Mouse (Mus musculus) left cerebral cortex, postnatal 10 days (tissue): ENCODE results near the gene Pkm. TPM values are rescaled to one million over a fixed set of nuclear protein-coding genes. Genes with fewer than 3 reads are reported as not detected.

Experiments used
- DNase-seq, 2 experiments: peaks; one replicate each; pipeline ENCODE4 v3.0.0; 2021 to 2022; ENCODE audit warnings: low spot score in 2 of 2, mixed read lengths in 1 of 2; ENCODE audit errors: extremely low spot score in 1 of 2
- intact Hi-C: fragments of 180-260 bp; cut with DNase I; formaldehyde crosslinking; loops from one replicate; pipeline ENCODE4 v1.15.1; 2025
- total RNA-seq, 2 experiments: library from RNA; stranded (reverse); gene quantifications; 2 replicates each; pipeline ENCODE4 v1.2.3; 2021

Gene Pkm
- 100 to 1,000 TPM; 687 to 749 TPM for total RNA-seq

DNA sequence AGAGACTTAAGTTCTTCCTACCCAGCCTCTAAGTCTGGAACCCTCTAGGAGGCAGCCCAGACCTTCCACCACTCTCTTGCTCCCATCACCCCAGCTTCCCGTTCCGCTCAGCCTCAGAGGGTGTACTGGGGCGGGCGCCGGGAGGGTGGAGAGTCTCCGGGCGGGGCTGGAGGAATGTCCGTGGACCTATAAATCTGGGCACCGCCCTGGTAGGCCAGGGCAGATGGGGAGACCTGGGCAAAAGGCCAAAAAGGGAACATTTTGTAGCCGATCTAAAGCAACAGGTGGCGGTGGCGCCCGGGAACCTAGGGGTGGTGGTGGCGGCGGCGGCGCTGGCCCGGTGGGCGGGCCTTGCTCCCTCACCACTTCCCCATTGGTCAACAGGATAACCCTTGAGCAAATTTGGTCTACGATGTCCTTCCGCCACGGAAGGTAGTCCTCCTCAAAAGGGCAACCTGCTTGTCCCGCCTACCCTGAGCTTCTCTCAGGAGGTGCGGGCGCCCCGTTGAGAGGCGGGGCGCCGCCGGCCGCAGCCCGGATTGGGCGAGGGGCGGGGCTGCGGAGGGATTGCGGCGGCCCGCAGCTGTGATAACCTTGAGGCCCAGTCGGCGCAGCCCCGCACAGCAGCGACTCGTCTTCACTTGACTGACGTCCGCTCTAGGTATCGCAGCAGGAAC lies at the start of gene Pkm:
TSS of gene Pkm (plus strand) at position 411 of the 677 bp plus-strand sequence.
- DNase-seq: peak; percentile 96 to 97
- intact Hi-C loops: no loop called here

- intact Hi-C loops: no loop called here
- DNase-seq: no peak
Measured at GRCm38 (mm10) chr9:59610950-59611349, 45.2 kb upstream of the Pkm start.

DNA sequence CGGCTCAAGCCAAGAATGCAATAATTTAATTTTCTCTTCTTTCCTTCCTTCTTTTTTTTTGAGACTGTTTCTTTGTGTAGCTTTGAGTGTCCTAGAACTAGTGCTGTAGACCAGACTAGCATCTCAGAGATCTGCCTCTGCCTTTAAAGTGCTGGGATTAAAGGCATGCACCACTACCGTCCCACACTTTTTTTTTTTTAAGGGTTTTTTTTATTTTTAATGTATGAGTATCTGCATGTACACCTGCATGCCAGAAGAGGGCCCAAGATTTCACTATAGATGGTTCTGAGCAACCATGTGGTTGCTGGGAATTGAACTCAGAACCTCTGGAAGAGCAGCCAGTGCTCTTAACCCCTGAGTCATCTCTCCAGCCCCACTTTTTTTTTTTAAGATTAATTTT lies 40.4 kb upstream of the Pkm start:
- intact Hi-C loops: loop anchor here (5.0 kb wide), 1 partner anchor 37 kb away; no protein-coding TSS in a partner anchor
- DNase-seq: no peak

DNA sequence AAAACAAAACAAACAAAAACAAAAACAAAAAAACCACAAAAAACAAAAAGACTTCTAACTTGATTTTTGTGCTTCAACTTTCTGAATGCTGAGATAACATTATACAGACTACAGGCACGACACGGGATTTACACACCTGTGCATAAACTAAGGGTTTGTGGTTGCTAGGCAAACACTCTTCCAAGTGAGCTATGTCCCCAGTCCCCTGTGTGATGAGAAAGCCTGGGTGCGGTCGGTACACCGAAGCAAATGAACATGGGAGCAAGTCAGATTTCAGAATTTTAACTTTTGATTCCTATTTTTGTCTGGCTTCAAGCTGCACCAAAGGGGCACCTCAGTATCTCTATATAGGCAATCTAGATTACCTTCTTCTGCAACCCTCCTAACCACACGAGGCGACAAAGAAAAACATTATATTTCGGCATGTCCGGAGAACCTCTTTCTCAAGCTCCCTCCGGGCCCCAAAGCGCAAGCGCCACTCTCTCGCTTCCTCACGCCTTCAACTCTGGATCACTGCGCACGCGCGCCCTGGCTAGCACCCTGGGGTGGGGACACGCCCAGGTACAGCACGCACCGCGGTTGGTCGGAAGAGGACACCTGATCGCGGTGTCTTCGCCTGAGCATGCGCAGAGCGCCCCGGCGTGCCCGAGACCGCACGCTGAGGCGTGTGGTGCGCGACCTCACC lies 39.4 kb upstream of the Pkm start, which contains the start of gene Parp6:
TSS of gene Parp6 (plus strand) at position 663 of the 685 bp plus-strand sequence.
- intact Hi-C loops: loop anchor here (5.0 kb wide), 1 partner anchor 36 kb away; no protein-coding TSS in a partner anchor
- DNase-seq: peak; percentile 99 to 100

DNA sequence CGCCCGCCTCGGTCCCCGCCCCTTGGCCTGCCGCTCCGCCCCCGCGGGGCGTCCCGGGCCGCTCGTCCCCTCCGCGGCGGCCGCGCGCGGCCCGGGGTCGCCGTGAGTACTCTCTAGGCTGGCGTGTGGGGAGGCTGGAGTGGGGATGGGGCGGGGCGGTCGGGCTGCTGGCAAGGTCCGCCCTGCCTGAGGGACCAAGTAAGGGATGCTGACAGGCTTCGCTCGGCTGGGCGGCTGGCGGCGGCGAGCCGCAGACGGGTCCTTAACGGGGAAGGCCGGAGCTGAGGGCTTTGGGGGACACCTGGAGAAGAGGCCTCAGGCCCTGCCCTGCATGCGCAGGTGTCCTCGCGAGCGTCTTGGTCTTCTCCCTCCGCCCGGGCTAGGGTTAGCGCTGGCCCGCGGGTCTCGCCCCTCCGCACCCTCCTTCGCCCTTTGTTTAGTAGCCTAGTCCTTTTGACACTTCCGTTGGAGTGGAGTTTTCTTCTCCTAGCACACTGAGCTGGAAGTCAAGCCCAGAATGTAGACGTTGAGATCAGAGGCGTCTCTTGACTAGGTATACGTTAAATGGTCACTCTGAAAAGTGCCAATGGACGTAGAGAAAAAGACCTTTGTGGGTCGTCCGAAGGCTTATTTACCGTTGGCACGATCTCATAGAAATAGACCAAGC lies 38.7 kb upstream of the Pkm start:
- intact Hi-C loops: loop anchor here (5.0 kb wide), 1 partner anchor 35 kb away; no protein-coding TSS in a partner anchor
- peak in 1 of 2 experiments; percentile 11 for DNase-seq

GRCm38 (mm10) chr9:59638372-59638771 lies 17.8 kb upstream of the Pkm start:
- no peak for DNase-seq
- intact Hi-C loops: no loop called here

GRCm38 (mm10) chr9:59639936-59640335 lies 16.2 kb upstream of the Pkm start:
- DNase-seq: no peak
- intact Hi-C loops: loop anchor here (10.0 kb wide), 1 partner anchor 225 kb away; no protein-coding TSS in a partner anchor

- no peak for DNase-seq
- intact Hi-C loops: loop anchor here (10.0 kb wide), 1 partner anchor 223 kb away; no protein-coding TSS in a partner anchor
Measured at GRCm38 (mm10) chr9:59641320-59641719, 14.8 kb upstream of the Pkm start.

DNA sequence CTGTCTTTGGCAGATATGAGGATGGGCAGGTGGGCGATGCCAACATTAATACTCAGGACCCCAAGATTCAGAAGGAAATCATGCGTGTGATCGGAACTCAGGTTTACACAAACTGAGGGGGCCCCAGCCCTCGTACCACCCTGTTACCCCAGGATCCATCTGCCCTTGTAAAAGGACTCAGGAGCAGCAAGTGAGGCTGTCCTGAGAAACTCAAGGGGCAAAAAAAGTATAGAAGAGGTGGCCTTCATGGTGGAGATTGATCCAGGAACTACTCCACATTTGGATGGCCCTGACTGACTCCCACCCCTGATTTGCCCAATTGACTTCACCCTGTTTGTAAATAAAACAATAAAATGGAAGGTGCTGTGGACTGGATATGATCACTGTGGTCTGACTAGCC lies 6.3 kb upstream of the Pkm start:
- intact Hi-C loops: loop anchor here (5.0 to 10.0 kb wide), 2 partner anchors 33 to 215 kb away; partner anchors contain the start of gene Parp6
- DNase-seq: no peak

DNA sequence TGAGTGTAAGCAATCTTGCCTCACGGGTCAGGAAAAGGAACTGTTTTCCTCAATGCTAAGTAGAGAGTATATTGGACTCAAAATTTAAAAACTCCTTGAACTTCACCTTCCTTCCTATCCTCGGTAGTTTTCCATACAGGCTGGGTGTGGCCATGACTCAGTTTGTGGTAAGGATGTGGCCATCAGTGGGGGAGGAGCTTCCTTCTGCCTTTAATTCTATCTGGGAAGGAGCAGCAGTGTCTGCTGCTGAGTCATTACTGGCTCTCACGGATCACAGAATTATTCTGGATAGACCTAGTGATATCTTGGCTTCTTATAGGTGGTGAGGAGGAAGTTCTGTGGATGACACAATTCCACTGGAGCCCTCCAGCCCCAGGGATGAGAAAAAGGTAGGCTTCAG lies 2.8 kb upstream of the Pkm start:
- intact Hi-C loops: loop anchor here (5.0 kb wide), 1 partner anchor 36 kb away; the partner anchor contains the start of gene Parp6
- DNase-seq: no peak

GRCm38 (mm10) chr9:59654450-59654983 lies 1.7 kb upstream of the Pkm start:
- intact Hi-C loops: loop anchor here (5.0 kb wide), 1 partner anchor 37 kb away; the partner anchor contains the start of gene Parp6
- no peak for DNase-seq

DNA sequence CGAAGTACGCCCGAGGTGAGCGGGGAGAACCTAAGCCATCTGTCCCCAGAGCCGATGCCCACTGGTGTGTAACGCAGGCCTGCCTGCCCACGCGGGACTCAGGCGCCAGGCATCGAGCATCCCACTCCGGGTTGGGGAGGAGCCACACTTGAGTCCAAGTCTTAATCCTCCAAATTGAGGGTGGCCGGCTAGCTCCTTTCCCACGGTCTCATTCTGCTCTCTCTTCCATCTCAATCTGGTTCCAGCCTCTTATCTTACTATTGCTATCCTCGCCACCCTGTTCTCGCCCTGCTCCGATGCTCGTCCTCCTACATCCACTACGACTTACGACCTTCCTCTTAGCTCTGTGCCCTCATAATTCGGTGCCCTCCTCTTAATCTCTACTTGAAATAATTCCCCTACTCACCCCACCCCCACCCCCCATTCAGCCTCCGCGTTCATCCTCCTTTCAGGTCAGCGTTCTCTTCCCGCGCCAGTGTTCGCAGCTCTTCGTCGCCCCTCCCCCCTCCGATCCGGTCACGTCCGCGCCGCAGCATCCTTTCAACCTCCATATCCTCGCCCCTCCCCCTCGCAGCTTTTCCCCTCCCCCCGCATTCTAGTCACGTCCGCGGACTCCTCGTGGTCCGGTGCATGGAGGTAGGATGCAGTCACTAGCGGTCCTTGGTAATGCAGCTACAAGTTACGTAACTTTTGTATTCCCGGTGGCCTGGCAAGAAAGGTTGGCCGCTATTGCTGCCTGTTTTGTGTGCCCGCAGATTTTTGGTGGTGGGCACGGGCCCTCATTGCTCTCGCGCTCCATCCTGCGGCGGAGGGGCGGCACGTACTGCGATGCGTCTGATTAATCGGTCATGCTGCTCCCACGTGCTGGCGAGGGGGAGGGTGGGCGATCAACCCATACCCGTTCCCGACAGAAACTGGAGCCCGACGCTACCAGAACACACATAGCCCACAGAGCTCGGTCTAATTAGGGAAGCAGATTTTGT lies 758 bp downstream of the Pkm start:
- intact Hi-C loops: no loop called here
- DNase-seq: peak; percentile 80 to 94

GRCm38 (mm10) chr9:59658146-59658545 lies 2.0 kb downstream of the Pkm start:
- intact Hi-C loops: no loop called here
- no peak for DNase-seq

GRCm38 (mm10) chr9:59659036-59660026 lies 3.2 kb downstream of the Pkm start:
- DNase-seq: peak; percentile 70 to 91
- intact Hi-C loops: no loop called here

DNA sequence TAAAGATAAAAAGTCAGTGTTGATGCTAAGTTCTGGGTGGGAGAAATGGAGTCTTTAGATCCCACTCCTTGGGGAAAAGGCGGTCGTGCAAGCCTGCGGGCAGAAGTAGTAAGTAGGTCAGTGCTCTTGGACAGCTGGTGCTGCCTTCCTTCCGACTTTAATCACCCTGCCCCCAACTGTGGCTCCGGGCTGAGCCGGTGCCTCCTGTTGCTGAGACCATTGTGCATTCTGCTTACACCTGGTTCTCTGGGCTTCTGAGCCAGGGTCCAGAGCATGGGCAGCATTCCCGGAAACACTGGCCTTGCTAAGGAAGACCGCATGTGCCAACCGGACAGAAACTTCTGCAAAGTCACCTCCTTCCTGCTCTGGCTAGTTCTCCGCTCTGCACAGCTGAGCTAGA lies 4.3 kb downstream of the Pkm start:
- intact Hi-C loops: no loop called here
- peak; percentile 55 to 82 for DNase-seq

DNA sequence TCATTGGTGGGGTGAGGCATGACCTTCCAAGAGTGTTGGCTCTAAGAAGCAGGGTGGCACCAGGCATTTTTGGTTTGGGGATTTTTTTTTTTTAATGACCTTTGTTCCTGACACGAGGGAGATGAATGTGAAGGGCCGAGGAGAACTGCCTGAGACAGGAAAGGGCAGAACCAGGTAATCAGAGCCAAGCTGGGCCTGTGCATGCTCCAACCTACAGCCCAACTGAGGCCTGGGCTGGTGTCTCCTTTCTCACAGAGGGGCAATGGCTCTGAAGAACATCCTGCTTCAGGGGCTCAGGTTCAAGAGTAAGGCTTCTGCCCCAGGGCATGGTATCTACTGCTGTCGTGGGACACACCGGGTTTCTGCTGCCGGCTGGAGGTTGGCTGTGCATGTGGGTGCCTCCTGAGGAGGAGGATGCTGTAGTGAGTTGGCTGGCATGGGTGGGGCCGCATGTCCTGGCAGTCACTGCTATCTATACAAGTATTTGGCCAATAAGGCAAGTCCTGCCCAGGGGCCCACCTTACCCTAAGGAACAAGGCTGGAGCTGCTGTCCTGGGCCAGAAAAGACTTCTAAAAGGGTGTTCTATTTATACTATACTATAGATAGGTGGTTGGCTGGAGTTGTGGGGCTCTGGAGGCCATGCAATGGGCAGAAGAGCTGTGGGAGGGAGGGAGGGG lies 5.3 kb downstream of the Pkm start:
- no peak for DNase-seq
- intact Hi-C loops: no loop called here
